Mouse (Mus musculus) liver, adult 2 months (tissue): Measurements from ENCODE around the gene Fasl. TPM values are rescaled to one million over a fixed set of nuclear protein-coding genes. Genes with fewer than 3 reads are reported as not detected.

ENCODE experiments used
- DNase-seq: peaks from one replicate; pipeline ENCODE4 v3.0.0-alpha.2; 2011; ENCODE audit warnings: low read depth, low spot score; ENCODE audit errors: extremely low read depth
- H3K27ac ChIP-seq: fragments of 200-500 bp; replicated peaks from 2 replicates; pipeline ENCODE4 v1.5.1; 2012; ENCODE audit warnings: low read depth, mild to moderate bottlenecking, control low read depth, inconsistent platforms, low read length; ENCODE audit not compliant: insufficient read depth
- H3K27me3 ChIP-seq: fragments of 200-500 bp; 2 replicates; pipeline ENCODE4 v1.6.1; 2012; ENCODE audit warnings: mild to moderate bottlenecking, moderate library complexity, low read length, inconsistent platforms; ENCODE audit not compliant: control insufficient read depth, insufficient read depth
- H3K36me3 ChIP-seq: fragments of 200-500 bp; 2 replicates; pipeline ENCODE4 v1.6.1; 2012; ENCODE audit warnings: low read length, inconsistent platforms; ENCODE audit not compliant: control insufficient read depth, insufficient read depth
- H3K4me1 ChIP-seq: fragments of 200-500 bp; 2 replicates; pipeline ENCODE4 v1.6.1; 2011; ENCODE audit warnings: low read length; ENCODE audit not compliant: control insufficient read depth, insufficient read depth
- H3K4me3 ChIP-seq: fragments of 200-500 bp; 2 replicates; pipeline ENCODE4 v1.5.1; 2011; ENCODE audit warnings: low read depth, mild to moderate bottlenecking, control low read depth, low read length, moderate library complexity; ENCODE audit not compliant: insufficient read depth
- H3K79me2 ChIP-seq: fragments of 200-500 bp; 2 replicates; pipeline ENCODE4 v1.6.1; 2012; ENCODE audit warnings: inconsistent platforms, mild to moderate bottlenecking, low read length, moderate library complexity; ENCODE audit not compliant: control insufficient read depth, insufficient read depth
- H3K9ac ChIP-seq: fragments of 200-500 bp; 2 replicates; pipeline ENCODE4 v1.6.1; 2012; ENCODE audit warnings: low read depth, mild to moderate bottlenecking, control low read depth, inconsistent platforms, low read length
- CTCF ChIP-seq: fragments of 200-500 bp; IDR thresholded peaks from 2 replicates; pipeline ENCODE4 v1.5.1; 2011; ENCODE audit warnings: low read depth, low read length, control low read depth
- POLR2A ChIP-seq: fragments of 200-500 bp; IDR thresholded peaks from 2 replicates; pipeline ENCODE4 v1.6.1; 2011; ENCODE audit warnings: low read length, control low read depth; ENCODE audit not compliant: insufficient read depth; ENCODE audit errors: extremely low read depth
- WGBS: fragments of 180-500 bp; shearing (Covaris S2); methylation state at CpG from one replicate; pipeline ENCODE4 v1.1.7; 2018; 5-methylcytosine and 5-hydroxymethylcytosine counted together
- polyA plus RNA-seq: library from polyadenylated mRNA; depleted of rRNA; stranded (reverse); fragments of >200 nt; gene quantifications from 2 replicates; pipeline ENCODE4 v1.2.3, GENCODE M21; 2012
- total RNA-seq: library from RNA; depleted of rRNA; stranded (reverse); fragments of >200 nt; gene quantifications from 2 replicates; pipeline ENCODE4 v1.2.3, GENCODE M21; 2014

Fasl gene
- total and polyA plus RNA-seq, 2 experiments = 0.12 to 0.28 TPM

DNA sequence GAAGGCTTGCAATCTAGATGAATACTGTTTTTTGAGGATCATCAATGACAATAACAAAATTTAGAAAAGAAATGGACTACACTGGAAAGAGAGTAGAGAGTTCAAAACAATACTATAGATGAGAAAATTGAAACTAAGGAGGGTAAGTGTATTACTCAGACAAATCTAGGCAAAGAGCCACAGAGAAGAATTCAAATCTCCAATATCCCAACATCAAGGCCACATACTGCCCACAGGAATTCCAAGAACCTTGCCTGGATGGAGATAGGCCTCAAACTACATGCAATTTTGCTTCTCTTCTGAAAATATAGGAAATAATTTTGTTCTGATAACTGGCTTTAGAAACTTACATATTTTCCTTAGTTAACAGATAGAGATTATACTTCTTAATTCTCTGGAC is 12.0 kb upstream of the Fasl start:
- no peak overlapping the region for H3K27ac ChIP-seq
- no peak overlapping the region for H3K9ac ChIP-seq
- H3K36me3 ChIP-seq = no peaks in the 10 kb centered on the region
- no peaks in the 10 kb centered on the region for H3K27me3 ChIP-seq
- no peaks in the 10 kb centered on the region for H3K79me2 ChIP-seq
- H3K4me3 ChIP-seq = no peak overlapping the region
- no peak for DNase-seq
- TF ChIP-seq POLR2A (no peak), CTCF (no peak)
- H3K4me1 ChIP-seq = no peaks in the 10 kb centered on the region

DNA sequence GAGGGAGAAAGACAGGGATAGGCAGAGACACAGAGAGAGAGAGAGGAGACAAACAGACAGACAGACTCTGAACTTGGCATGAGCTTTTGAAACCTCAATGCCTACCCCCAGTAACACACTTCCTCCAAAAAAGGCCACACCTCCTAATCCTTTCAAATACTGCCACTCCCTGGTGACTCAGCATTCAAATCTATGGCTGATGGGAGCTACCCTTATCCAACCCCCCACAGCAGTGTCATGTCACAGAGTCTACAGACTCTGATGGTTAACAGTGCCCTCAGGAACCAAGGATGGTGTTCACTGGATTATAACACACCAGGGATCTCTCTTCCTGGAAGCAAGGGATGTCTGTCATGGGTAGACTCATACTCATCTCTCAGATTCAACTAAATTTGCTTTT is 11.5 kb upstream of the Fasl start:
- Histone ChIP-seq H3K4me1 (no peaks in the 10 kb centered on the region), H3K27ac (no peak overlapping the region), H3K4me3 (no peak overlapping the region), H3K9ac (no peak overlapping the region), H3K79me2 (no peaks in the 10 kb centered on the region), H3K36me3 (no peaks in the 10 kb centered on the region), H3K27me3 (no peaks in the 10 kb centered on the region)
- DNase-seq = no peak
- TF ChIP-seq POLR2A (no peak), CTCF (no peak)

DNA sequence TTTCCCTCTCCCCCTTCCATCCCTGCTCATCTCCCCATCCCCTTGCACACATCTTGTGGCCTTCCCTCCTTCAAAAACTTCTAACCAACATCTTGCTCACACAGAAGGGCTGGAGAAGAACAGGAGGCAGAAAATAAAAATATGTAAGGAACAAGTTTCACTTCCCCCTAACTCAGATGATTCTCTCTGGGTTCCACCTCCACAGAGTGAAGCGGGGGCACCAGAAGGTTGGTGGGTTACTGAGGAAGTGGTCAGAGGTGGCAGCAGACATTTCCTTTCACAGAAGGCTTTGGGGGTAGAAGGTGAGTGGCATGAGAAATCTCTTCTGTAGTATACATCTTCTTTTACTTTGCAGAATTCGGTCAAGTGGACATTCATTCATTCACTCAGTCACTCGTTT is 10.6 kb upstream of the Fasl start:
- Histone ChIP-seq H3K9ac (no peak overlapping the region), H3K36me3 (no peaks in the 10 kb centered on the region), H3K79me2 (no peaks in the 10 kb centered on the region), H3K4me1 (no peaks in the 10 kb centered on the region), H3K27ac (no peak overlapping the region), H3K4me3 (no peak overlapping the region), H3K27me3 (no peaks in the 10 kb centered on the region)
- TF ChIP-seq CTCF = no peak
- TF ChIP-seq POLR2A = no peak
- no peak for DNase-seq
- 83% methylated on average over 3 of the region's 3 CpGs for WGBS

DNA sequence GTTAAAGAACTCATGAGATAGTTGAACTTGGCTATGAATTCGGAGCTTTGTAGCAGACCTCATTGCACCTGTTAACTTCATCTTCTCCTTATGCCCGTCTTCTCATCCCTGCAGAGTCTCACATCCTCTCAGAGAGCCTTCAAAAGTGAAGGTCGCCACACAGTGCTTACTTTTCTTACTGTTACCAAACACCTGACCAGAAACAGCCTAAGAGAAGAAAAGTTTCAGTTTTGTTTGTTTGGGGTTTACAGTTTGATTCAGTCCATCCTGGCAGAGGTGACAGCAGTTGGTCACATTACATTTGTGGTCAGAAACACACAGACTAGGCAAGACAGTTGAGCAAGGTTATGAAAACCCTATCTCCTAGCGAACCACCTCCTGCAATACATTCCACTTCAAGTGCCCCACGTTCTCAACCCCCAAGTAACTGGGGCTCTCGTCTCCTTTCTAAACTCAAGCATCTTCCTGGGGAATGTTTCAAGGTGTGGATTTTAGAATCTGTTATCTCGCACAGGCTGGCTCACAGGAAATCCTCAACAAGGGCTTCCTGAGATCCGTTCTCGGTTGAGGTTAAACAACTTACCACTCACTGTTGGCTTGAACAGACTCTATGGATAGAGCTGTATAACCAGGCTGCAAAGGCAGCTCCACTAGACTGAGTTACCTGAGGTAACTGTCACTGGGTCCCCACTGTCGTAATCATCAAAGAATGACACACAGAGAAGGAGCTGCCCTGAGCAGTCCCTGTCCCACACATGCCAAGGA is 6.3 kb upstream of the Fasl start:
- Histone ChIP-seq H3K36me3 (no peaks in the 10 kb centered on the region), H3K79me2 (no peaks in the 10 kb centered on the region), H3K4me3 (no peak overlapping the region), H3K9ac (no peak overlapping the region), H3K27me3 (no peaks in the 10 kb centered on the region), H3K27ac (no peak overlapping the region), H3K4me1 (no peaks in the 10 kb centered on the region)
- DNase-seq = no peak
- WGBS = 78% methylated on average over 10 of the region's 10 CpGs
- TF ChIP-seq CTCF = no peak
- no peak for TF ChIP-seq POLR2A

DNA sequence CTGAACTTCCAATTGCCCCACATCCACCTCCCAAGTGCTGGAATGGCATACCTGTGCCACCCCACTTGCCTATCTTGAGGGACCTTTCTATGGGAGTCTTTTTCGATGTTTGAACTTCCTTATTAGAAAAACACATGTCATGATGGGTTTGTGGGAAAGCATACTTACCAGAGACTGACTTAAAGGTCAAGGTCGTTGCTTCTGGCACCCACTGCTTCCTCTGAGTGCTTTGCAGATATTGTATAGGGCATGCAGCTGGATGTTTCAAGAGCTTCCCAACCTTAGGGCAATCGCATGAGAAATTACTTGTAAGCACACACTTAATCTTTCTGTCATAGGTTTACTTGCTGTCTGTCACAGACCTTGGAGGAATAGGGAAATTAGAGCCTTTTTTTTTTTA is 5.0 kb upstream of the Fasl start:
- H3K4me3 ChIP-seq = no peak overlapping the region
- no peaks in the 10 kb centered on the region for H3K27me3 ChIP-seq
- H3K9ac ChIP-seq = no peak overlapping the region
- H3K36me3 ChIP-seq = no peaks in the 10 kb centered on the region
- no peaks in the 10 kb centered on the region for H3K4me1 ChIP-seq
- 67% methylated on average over 3 of the region's 3 CpGs for WGBS
- TF ChIP-seq CTCF (no peak), POLR2A (no peak)
- H3K27ac ChIP-seq = no peak overlapping the region
- no peaks in the 10 kb centered on the region for H3K79me2 ChIP-seq
- DNase-seq = no peak

DNA sequence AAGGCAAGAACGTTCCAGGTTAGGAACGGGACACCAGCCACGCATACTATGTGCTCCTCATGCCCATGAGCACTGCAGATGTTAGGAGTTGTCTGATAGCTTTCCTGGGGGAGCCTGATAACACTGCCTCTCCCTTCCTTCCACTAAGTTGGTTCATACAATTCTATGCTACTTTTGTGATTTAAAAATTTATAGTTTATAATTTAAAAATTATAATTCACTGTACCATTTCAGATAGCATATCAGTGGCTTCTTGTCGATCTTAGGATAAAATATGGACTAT is 4.3 kb upstream of the Fasl start:
- Histone ChIP-seq H3K36me3 (no peaks in the 10 kb centered on the region), H3K9ac (no peak overlapping the region), H3K4me3 (no peak overlapping the region), H3K79me2 (no peaks in the 10 kb centered on the region), H3K4me1 (no peaks in the 10 kb centered on the region), H3K27me3 (no peaks in the 10 kb centered on the region), H3K27ac (no peak overlapping the region)
- WGBS = 83% methylated on average over 4 of the region's 4 CpGs
- no peak for DNase-seq
- no peak for TF ChIP-seq POLR2A
